Mouse (Mus musculus) neural tube, embryonic 14.5 days (tissue): ENCODE data around the gene Treml4. TPM values are rescaled to one million over a fixed set of nuclear protein-coding genes. Genes with fewer than 3 reads are reported as not detected.

Source experiments
- ATAC-seq: fragments of 200-750 bp; cut with Nextera tagmentation; 2 replicates; pipeline ENCODE4 v1.8.0; 2017; ENCODE audit warnings: low read depth, mild to moderate bottlenecking, moderate TSS enrichment, moderate library complexity
- H3K27ac ChIP-seq: fragments of 300-500 bp; sonication (generic); 2 replicates; pipeline ENCODE4 v1.5.1; 2014; ENCODE audit warnings: low read depth, mild to moderate bottlenecking, control low read depth, low read length, moderate library complexity, mixed read lengths
- H3K27me3 ChIP-seq: fragments of 300-500 bp; sonication (generic); 2 replicates; pipeline ENCODE4 v1.6.1; 2014; ENCODE audit warnings: low read length; ENCODE audit not compliant: control insufficient read depth, insufficient read depth
- H3K36me3 ChIP-seq: fragments of 300-500 bp; sonication (generic); 2 replicates; pipeline ENCODE4 v1.6.1; 2014; ENCODE audit warnings: low read length, mixed read lengths; ENCODE audit not compliant: control insufficient read depth, insufficient read depth
- H3K4me1 ChIP-seq: fragments of 300-500 bp; sonication (generic); 2 replicates; pipeline ENCODE4 v1.6.1; 2014; ENCODE audit warnings: low read length; ENCODE audit not compliant: control insufficient read depth, insufficient read depth
- H3K4me2 ChIP-seq: fragments of 300-500 bp; sonication (generic); 2 replicates; pipeline ENCODE4 v1.6.1; 2014; ENCODE audit warnings: mild to moderate bottlenecking, low read depth, low read length, control low read depth
- H3K4me3 ChIP-seq: fragments of 300-500 bp; sonication (generic); 2 replicates; pipeline ENCODE4 v1.5.1; 2014; ENCODE audit warnings: low read depth, low read length, control low read depth, mixed read lengths
- H3K9ac ChIP-seq: fragments of 300-500 bp; sonication (generic); replicated peaks from 2 replicates; pipeline ENCODE4 v1.6.1; 2014; ENCODE audit warnings: low read depth, mild to moderate bottlenecking, control low read depth, low read length, mixed read lengths
- H3K9me3 ChIP-seq: fragments of 300-500 bp; sonication (generic); 2 replicates; pipeline ENCODE4 v1.6.1; 2016; ENCODE audit warnings: low read length; ENCODE audit not compliant: control insufficient read depth
- WGBS: fragments of 180-500 bp; shearing (Covaris S2); extraction: QIAGEN DNeasy Blood & Tissue Kit; methylation state at CpG from one replicate; pipeline ENCODE4 v1.1.7; 2014; 5-methylcytosine and 5-hydroxymethylcytosine counted together
- polyA plus RNA-seq: library from polyadenylated mRNA; unstranded; fragments of >200 nt; fragmentation: Nextera tagmentation; extraction: Ambion mirVana; gene quantifications from 2 replicates; pipeline ENCODE4 v1.2.1, GENCODE M21; 2014

Treml4 gene
- polyA plus RNA-seq, 1 experiment from 2014 or later: 0.13 TPM

DNA sequence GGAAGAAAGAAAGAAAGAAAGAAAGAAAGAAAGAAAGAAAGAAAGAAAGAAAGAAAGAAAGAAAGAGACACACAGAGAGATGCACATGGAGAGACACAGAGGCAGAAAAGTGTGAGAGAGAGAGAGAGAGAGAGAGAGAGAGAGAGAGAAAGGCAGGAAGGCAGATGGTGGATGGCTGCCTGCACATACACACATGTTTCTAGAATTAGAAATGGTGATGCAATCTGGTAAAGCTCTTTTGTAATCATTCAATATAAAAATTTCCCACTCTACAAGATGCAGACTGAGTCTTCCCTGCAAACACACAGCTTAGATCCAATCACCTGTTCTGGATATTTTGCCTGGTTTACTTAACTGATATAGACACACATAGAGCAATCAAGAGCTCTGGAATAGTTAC is 15.1 kb upstream of the Treml4 start:
- no peaks in the 10 kb centered on the region for H3K4me1 ChIP-seq

GRCm38 (mm10) chr17:48249501-48249900 is 14.6 kb upstream of the Treml4 start:
- no peak overlapping the region for H3K27ac ChIP-seq
- 86% methylated on average over 11 of the region's 11 CpGs for WGBS
- H3K4me1 ChIP-seq: no peaks in the 10 kb centered on the region
- no peak overlapping the region for H3K9ac ChIP-seq
- H3K36me3 ChIP-seq: no peaks in the 10 kb centered on the region
- no peaks in the 10 kb centered on the region for H3K27me3 ChIP-seq
- 0 out of 2 replicates have a peak, but pooled peaks cover 4% of the 10 kb centered on the region for H3K9me3 ChIP-seq
- no peak overlapping the region for H3K4me2 ChIP-seq
- ATAC-seq: no peak
- H3K4me3 ChIP-seq: no peak overlapping the region

More for the DNA sequence above, 15.1 kb upstream of the Treml4 start:
- H3K9ac ChIP-seq: no peak overlapping the region
- H3K27ac ChIP-seq: no peak overlapping the region
- H3K9me3 ChIP-seq: 0 out of 2 replicates have a peak, but pooled peaks cover 4% of the 10 kb centered on the region
- no peak overlapping the region for H3K4me2 ChIP-seq
- H3K4me3 ChIP-seq: no peak overlapping the region
- ATAC-seq: no peak
- H3K36me3 ChIP-seq: no peaks in the 10 kb centered on the region
- no peaks in the 10 kb centered on the region for H3K27me3 ChIP-seq

- 90% methylated on average over 7 of the region's 7 CpGs for WGBS
These were observed 13.5 kb upstream of the Treml4 start for GRCm38 (mm10) chr17:48250631-48251030.

DNA sequence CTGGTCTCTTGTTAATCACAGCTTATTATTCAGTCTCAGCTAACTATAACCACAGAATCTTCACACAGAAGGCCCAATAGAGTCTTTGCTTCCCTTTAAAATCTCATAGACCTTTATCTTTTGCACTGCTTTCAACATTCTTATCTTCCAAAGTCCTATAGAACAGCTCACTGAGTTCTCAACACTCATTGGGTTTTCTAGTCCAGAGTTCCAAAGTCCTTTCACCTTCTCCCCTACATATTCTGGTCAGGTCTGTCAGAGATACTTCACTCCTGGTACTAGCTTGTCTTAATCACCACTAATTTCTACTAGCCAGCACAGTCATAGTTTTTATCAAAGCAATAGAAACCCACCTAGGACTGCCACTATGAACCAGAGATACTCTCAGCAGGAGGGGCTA is 7.5 kb upstream of the Treml4 start:
- Histone ChIP-seq H3K27ac (no peak overlapping the region), H3K9ac (no peak overlapping the region), H3K4me2 (no peak overlapping the region), H3K4me3 (no peak overlapping the region), H3K4me1 (no peaks in the 10 kb centered on the region), H3K27me3 (no peaks in the 10 kb centered on the region), H3K9me3 (0 out of 2 replicates have a peak, but pooled peaks cover 7% of the 10 kb centered on the region), H3K36me3 (no peaks in the 10 kb centered on the region)
- ATAC-seq: no peak

More at GRCm38 (mm10) chr17:48250631-48251030, 13.5 kb upstream of the Treml4 start:
- Histone ChIP-seq H3K36me3 (no peaks in the 10 kb centered on the region), H3K4me1 (no peaks in the 10 kb centered on the region), H3K9me3 (0 out of 2 replicates have a peak, but pooled peaks cover 4% of the 10 kb centered on the region), H3K27me3 (no peaks in the 10 kb centered on the region), H3K9ac (no peak overlapping the region), H3K4me3 (no peak overlapping the region), H3K27ac (no peak overlapping the region), H3K4me2 (no peak overlapping the region)
- no peak for ATAC-seq

DNA sequence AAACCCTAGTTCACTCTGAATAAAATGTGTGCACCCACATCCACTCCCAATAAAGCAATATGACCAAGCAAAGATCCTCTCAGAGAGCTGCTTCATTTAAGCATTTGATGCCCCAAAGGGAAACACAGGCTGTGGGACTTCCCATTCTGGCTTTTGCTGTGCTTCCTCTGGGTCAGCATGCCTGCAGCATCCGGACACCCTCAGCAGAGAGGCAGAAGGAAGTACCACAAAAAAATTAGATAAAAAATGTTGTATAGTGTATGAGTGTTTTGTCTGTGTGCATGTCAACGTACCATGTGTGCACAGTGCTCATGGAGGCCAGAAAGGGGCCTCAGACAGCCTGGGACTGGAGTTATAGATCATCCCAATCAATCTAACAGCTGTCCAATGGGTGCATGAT is 2.2 kb upstream of the Treml4 start:
- 79% methylated on average over 2 of the region's 2 CpGs for WGBS
- H3K9me3 ChIP-seq: 0 out of 2 replicates have a peak, but pooled peaks cover 7% of the 10 kb centered on the region
- ATAC-seq: no peak

DNA sequence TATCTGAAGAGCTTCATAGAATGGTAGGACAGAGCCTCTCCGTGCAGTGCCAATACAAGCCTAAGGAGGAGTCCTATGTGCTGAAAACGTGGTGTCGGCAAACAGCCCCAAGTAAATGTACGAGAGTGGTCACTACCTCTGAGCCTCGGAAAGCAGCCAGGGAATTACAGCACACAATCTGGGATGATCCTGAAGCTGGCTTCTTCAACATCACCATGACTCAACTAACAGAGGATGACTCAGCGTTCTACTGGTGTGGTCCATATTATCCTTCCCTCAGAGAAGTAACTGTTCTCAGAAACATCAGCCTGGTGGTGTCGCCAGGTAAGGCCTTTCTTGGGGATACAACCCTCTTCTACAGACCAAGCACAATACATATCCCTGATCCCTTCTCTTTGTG is 567 bp downstream of the Treml4 start:
- 93% methylated on average over 7 of the region's 7 CpGs for WGBS

More for the DNA sequence above, 2.2 kb upstream of the Treml4 start:
- Histone ChIP-seq H3K9ac (no peak overlapping the region), H3K36me3 (no peaks in the 10 kb centered on the region), H3K27me3 (no peaks in the 10 kb centered on the region), H3K4me1 (no peaks in the 10 kb centered on the region), H3K4me3 (no peak overlapping the region), H3K4me2 (no peak overlapping the region), H3K27ac (no peak overlapping the region)

GRCm38 (mm10) chr17:48266138-48266537 is 2.0 kb downstream of the Treml4 start:
- H3K4me2 ChIP-seq: no peak overlapping the region
- H3K4me1 ChIP-seq: no peaks in the 10 kb centered on the region
- no peaks in the 10 kb centered on the region for H3K36me3 ChIP-seq
- 4% methylated on average over 2 of the region's 2 CpGs for WGBS
- H3K4me3 ChIP-seq: no peak overlapping the region
- no peaks in the 10 kb centered on the region for H3K9me3 ChIP-seq
- H3K27ac ChIP-seq: no peak overlapping the region
- H3K27me3 ChIP-seq: no peaks in the 10 kb centered on the region
- H3K9ac ChIP-seq: no peak overlapping the region
- no peak for ATAC-seq

More for the DNA sequence above, 567 bp downstream of the Treml4 start:
- H3K27ac ChIP-seq: no peak overlapping the region
- no peak overlapping the region for H3K9ac ChIP-seq
- H3K4me2 ChIP-seq: no peak overlapping the region
- no peak overlapping the region for H3K4me3 ChIP-seq
- ATAC-seq: no peak
- no peaks in the 10 kb centered on the region for H3K27me3 ChIP-seq
- 0 out of 2 replicates have a peak, but pooled peaks cover 2% of the 10 kb centered on the region for H3K9me3 ChIP-seq
- no peaks in the 10 kb centered on the region for H3K36me3 ChIP-seq
- no peaks in the 10 kb centered on the region for H3K4me1 ChIP-seq

DNA sequence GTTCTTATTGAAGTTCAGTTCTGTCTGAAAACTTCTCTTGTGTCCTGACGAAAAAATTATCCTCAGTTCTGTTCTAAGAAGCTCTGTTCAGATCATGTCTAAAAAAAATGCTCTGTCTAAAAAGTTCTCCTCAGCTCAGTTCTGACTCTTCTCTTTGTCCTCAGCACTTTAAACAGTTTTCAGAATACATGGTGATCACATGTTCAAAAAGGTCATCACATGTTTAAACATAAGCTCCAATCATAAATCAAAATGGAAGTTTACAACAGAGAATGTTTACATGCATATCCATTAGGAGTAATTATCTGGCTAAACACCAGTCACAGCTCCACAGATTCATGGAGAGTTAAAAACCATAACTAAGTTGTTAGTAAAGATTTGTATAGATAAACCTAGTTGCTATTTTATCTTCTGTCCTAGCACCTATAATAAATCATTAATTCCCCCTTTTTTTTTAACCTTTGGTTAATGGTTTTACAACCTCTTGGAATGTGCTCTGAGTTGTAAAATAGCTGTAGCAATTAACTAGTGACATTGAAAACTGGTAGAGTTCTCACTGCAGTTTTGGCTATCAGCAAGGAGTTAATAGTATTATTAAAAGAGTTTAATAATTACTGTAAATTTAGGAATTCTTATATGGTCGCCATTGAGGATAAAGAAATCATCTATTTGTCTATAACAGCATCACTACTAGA is 2.7 kb downstream of the Treml4 start:
- H3K9me3 ChIP-seq: no peaks in the 10 kb centered on the region
- no peak overlapping the region for H3K4me3 ChIP-seq
- no peak for ATAC-seq
- no peaks in the 10 kb centered on the region for H3K36me3 ChIP-seq
- no peak overlapping the region for H3K9ac ChIP-seq
- H3K4me2 ChIP-seq: no peak overlapping the region
- H3K27me3 ChIP-seq: no peaks in the 10 kb centered on the region
- H3K4me1 ChIP-seq: no peaks in the 10 kb centered on the region
- H3K27ac ChIP-seq: no peak overlapping the region
- 11% methylated on average over 2 of the region's 2 CpGs for WGBS

- no peak for ATAC-seq
- no peak overlapping the region for H3K27ac ChIP-seq
- H3K4me1 ChIP-seq: no peaks in the 10 kb centered on the region
- no peaks in the 10 kb centered on the region for H3K27me3 ChIP-seq
- H3K9ac ChIP-seq: no peak overlapping the region
- no peak overlapping the region for H3K4me3 ChIP-seq
- H3K9me3 ChIP-seq: no peaks in the 10 kb centered on the region
- no peak overlapping the region for H3K4me2 ChIP-seq
- 74% methylated on average over 1 of the region's 1 CpGs for WGBS
- H3K36me3 ChIP-seq: no peaks in the 10 kb centered on the region
These were observed 3.5 kb downstream of the Treml4 start for GRCm38 (mm10) chr17:48267591-48267990.
